8 mouse cellular contexts compared by ENCODE assay signal in the genomic region with DNA sequence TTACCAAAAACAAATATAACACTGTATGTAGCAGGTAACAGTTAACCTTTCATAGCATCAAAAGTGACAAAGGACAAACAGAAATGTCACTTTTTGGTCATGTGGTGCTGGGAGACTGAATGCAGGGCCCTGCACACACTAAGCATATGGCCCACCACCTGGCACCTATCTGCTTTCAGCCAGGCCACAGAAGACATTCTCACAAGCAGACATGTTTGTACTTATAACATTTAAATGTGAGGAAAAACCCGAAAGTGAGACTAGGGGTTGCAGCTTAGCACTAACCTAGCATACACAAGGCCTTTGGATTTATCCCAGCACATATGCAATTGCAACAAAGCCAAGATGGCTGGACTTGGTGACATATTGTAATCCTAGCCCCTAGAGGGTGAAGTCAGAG. TPM values are rescaled to one million over a fixed set of nuclear protein-coding genes. Genes with fewer than 3 reads are reported as not detected.
DNase-seq lines count a peak whose midpoint lies in the region; ATAC-seq and TF ChIP-seq lines count a peak whose summit lies in the region.

No protein-coding gene starts in this region.

- peak overlapping the region; percentile 65 for H3K4me2 ChIP-seq in kidney, embryonic 15.5 days
- H3K4me2 ChIP-seq in limb, embryonic 14.5 days (replicated peaks; ENCODE audit: low read depth, low read length, severe bottlenecking): no peak overlapping the region; the same call in 1 of the 2 replicates

- no peak overlapping the region for H3K27ac ChIP-seq in kidney, embryonic 15.5 days
- H3K27ac ChIP-seq in limb, embryonic 14.5 days (replicated peaks; ENCODE audit: low read depth, low read length): no peak overlapping the region

- no peak for ATAC-seq in kidney, embryonic 15.5 days (replicated peaks; ENCODE audit: low FRiP score)
- no peak for ATAC-seq in limb, embryonic 14.5 days (ENCODE audit: low FRiP score, low read depth)

- H3K9me3 ChIP-seq in kidney, embryonic 15.5 days (replicated peaks): no peaks in the 10 kb centered on the region
- H3K9me3 ChIP-seq in limb, embryonic 14.5 days (ENCODE audit: control insufficient read depth, low read length): no peaks in the 10 kb centered on the region

- no peaks in the 10 kb centered on the region for H3K27me3 ChIP-seq in kidney, embryonic 15.5 days
- no peaks in the 10 kb centered on the region for H3K27me3 ChIP-seq in limb, embryonic 14.5 days (ENCODE audit: control insufficient read depth, insufficient read depth, low read length)

- TF ChIP-seq POLR2A in limb, embryonic 14.5 days (IDR thresholded peaks at IDR 0.05; ENCODE audit: borderline replicate concordance, extremely low read depth, insufficient read depth, insufficient read length): no peak

- no peak overlapping the region for H3K9ac ChIP-seq in kidney, embryonic 15.5 days
- 0 out of 2 replicates have a peak overlapping the region, but pooled peaks have one; percentile 5 for H3K9ac ChIP-seq in limb, embryonic 14.5 days (ENCODE audit: low read depth, low read length, severe bottlenecking)

- no peak for DNase-seq in kidney, postnatal 36 days
- peak; percentile 61 for DNase-seq in brain, adult 2 months (ENCODE audit: low read depth, low spot score)
- DNase-seq in cerebellum, postnatal 25 days: peak; percentile 30 to 56
- DNase-seq in limb, embryonic 14.5 days (ENCODE audit: low spot score): no peak
- no peak for DNase-seq in thymus, postnatal 0 days (ENCODE audit: low spot score)
- DNase-seq in layer of hippocampus, adult 9-10 months (ENCODE audit: low spot score): no peak
- DNase-seq in adrenal gland, adult 8-10 months: no peak

- WGBS in kidney, embryonic 15.5 days: 82% methylated on average over 1 of the region's 1 CpGs
- WGBS in limb, embryonic 14.5 days: 83% methylated on average over 1 of the region's 1 CpGs

- H3K4me3 ChIP-seq in kidney, embryonic 15.5 days (replicated peaks): 0 out of 2 replicates have a peak overlapping the region, but pooled peaks have one; percentile 86
- H3K4me3 ChIP-seq in limb, embryonic 14.5 days (replicated peaks; ENCODE audit: low read length): no peak overlapping the region

- peaks cover 11% of the 10 kb centered on the region for H3K4me1 ChIP-seq in kidney, embryonic 15.5 days
- 0 out of 2 replicates have a peak, but pooled peaks cover 2% of the 10 kb centered on the region for H3K4me1 ChIP-seq in limb, embryonic 14.5 days (ENCODE audit: control insufficient read depth, insufficient read depth, low read length)

- peaks cover 38% of the 10 kb centered on the region for H3K36me3 ChIP-seq in kidney, embryonic 15.5 days
- peaks cover 37% of the 10 kb centered on the region for H3K36me3 ChIP-seq in limb, embryonic 14.5 days (ENCODE audit: control insufficient read depth, insufficient read depth, low read length)

RNA-seq across cellular contexts. Expression of a gene that starts 2.0 kb away (rescaled TPM):
- 69.1 and 72.4 TPM in 2 replicates for polyA plus RNA-seq in kidney, embryonic 15.5 days (2015; fragmentation: Nextera tagmentation; extraction: Ambion mirVana)
- polyA plus RNA-seq in limb, embryonic 14.5 days (2012; rRNA removed): 27.6 and 28.3 TPM in 2 replicates
- 39.7 and 44.3 TPM in 2 replicates for polyA plus RNA-seq in limb, embryonic 14.5 days (2014; fragmentation: Nextera tagmentation; extraction: Ambion mirVana)
- 38.3 and 42.1 TPM in 2 replicates for polyA plus RNA-seq in thymus, postnatal 0 days (2015; fragmentation: Nextera tagmentation; extraction: Ambion mirVana)
- 10 to 100 TPM; 66.0 to 70.6 (median 68.9) TPM for total RNA-seq in adrenal gland, adult 8-10 months (2022)

RNA-seq across cellular contexts. Expression of a gene that starts 39.0 kb away (rescaled TPM):
- polyA plus RNA-seq in kidney, embryonic 15.5 days (2015; fragmentation: Nextera tagmentation; extraction: Ambion mirVana): 76.0 and 78.0 TPM in 2 replicates
- polyA plus RNA-seq in limb, embryonic 14.5 days (2012; rRNA removed): 59.9 and 66.8 TPM in 2 replicates
- polyA plus RNA-seq in limb, embryonic 14.5 days (2014; fragmentation: Nextera tagmentation; extraction: Ambion mirVana): 106 and 115 TPM in 2 replicates
- 26.2 and 28.6 TPM in 2 replicates for polyA plus RNA-seq in thymus, postnatal 0 days (2015; fragmentation: Nextera tagmentation; extraction: Ambion mirVana)
- 100 to 1,000 TPM; 134 to 184 (median 162) TPM for total RNA-seq in adrenal gland, adult 8-10 months (2022)

RNA-seq across cellular contexts. Expression of a gene that starts 40.0 kb away (rescaled TPM):
- 1.8 and 2.2 TPM in 2 replicates for polyA plus RNA-seq in kidney, embryonic 15.5 days (2015; fragmentation: Nextera tagmentation; extraction: Ambion mirVana)
- 0.46 and 0.59 TPM in 2 replicates for polyA plus RNA-seq in limb, embryonic 14.5 days (2012; rRNA removed)
- polyA plus RNA-seq in limb, embryonic 14.5 days (2014; fragmentation: Nextera tagmentation; extraction: Ambion mirVana): 1.0 and 1.4 TPM in 2 replicates
- polyA plus RNA-seq in thymus, postnatal 0 days (2015; fragmentation: Nextera tagmentation; extraction: Ambion mirVana): 5.0 TPM in 2 replicates
- total RNA-seq in adrenal gland, adult 8-10 months (2022): 10 to 100 TPM in 2 of 4 experiments, 1 to 10 TPM in 2; 7.0 to 26.7 (median 11.4) TPM

Comparison
In these comparisons a context has a peak if more than half of its experiments do, and no peak if none do; other contexts are left out.
1. DNase-seq: peak in brain, adult 2 months (single experiment) and cerebellum, postnatal 25 days (2 of 2); none in kidney, postnatal 36 days (0 of 2), limb, embryonic 14.5 days (single experiment), thymus, postnatal 0 days (single experiment), layer of hippocampus, adult 9-10 months (single experiment) and adrenal gland, adult 8-10 months (single experiment).